Mouse (Mus musculus): ENCODE data around the gene Smarcd2.

- TF ChIP-seq GATA1 (IDR thresholded peaks at IDR 0.05; ENCODE audit: low read length) (no peak), TAL1 (IDR thresholded peaks at IDR 0.05; ENCODE audit: low read length) (no peak)
Observed at GRCm38 (mm10) chr11:106282452-106282851, 9.7 kb upstream of the Smarcd2 start.
